10 mouse cellular contexts compared by ENCODE assay signal in genomic region chr1:38566101-38566678, GRCm38 (mm10).
DNase-seq lines count a peak whose midpoint lies in the region; ATAC-seq lines count a peak whose summit lies in the region.
"Had no signal": no experiment of that assay in that cellular context is flagged by ENCODE, and none has a peak within 500 bp of the region (broad histone marks: within the 10 kb centered on the region; RNA-seq: fewer than 3 reads in every experiment).

No protein-coding gene starts in this region.

- no peak overlapping the region for H3K4me2 ChIP-seq in neural tube, embryonic 11.5 days (ENCODE audit: low read depth)
- H3K4me2 ChIP-seq in hindbrain, embryonic 16.5 days (ENCODE audit: low read length): peak overlapping the region; percentile 20
- peak overlapping the region; percentile 31 for H3K4me2 ChIP-seq in neural tube, embryonic 14.5 days (ENCODE audit: low read depth, low read length)

- peak; percentile 27 for DNase-seq in embryo, embryonic 11 days
- no peak for DNase-seq in embryo, embryonic 9.5 days (ENCODE audit: extremely low spot score)
- no peak for DNase-seq in neural tube, embryonic 11.5 days (ENCODE audit: low spot score)
- DNase-seq in neural tube, embryonic 10.5 days (ENCODE audit: extremely low spot score, low spot score): no peak
- no peak for DNase-seq in gastrocnemius, adult 18-20 months (ENCODE audit: low spot score)
- no peak for DNase-seq in right cerebral cortex, postnatal 14 days
- DNase-seq: kidney, postnatal 36 days; liver, postnatal 0 days had no signal

- WGBS in neural tube, embryonic 11.5 days: 45% methylated on average over 9 of the region's 9 CpGs
- WGBS in hindbrain, embryonic 16.5 days: 21% methylated on average over 9 of the region's 9 CpGs
- 31% methylated on average over 9 of the region's 9 CpGs for WGBS in neural tube, embryonic 14.5 days

- H3K4me3 ChIP-seq in neural tube, embryonic 11.5 days (ENCODE audit: low read depth, low read length): no peak overlapping the region
- no peak overlapping the region for H3K4me3 ChIP-seq in hindbrain, embryonic 16.5 days (ENCODE audit: low read length)
- H3K4me3 ChIP-seq in neural tube, embryonic 14.5 days (ENCODE audit: low read depth, low read length): no peak overlapping the region

- peak overlapping the region; percentile 75 for H3K27ac ChIP-seq in neural tube, embryonic 11.5 days (ENCODE audit: low read depth, low read length)
- peak overlapping the region; percentile 72 for H3K27ac ChIP-seq in hindbrain, embryonic 16.5 days (ENCODE audit: low read depth, low read length)
- peak overlapping the region; percentile 78 for H3K27ac ChIP-seq in neural tube, embryonic 14.5 days (ENCODE audit: low read depth, low read length)

- H3K9ac ChIP-seq in neural tube, embryonic 11.5 days (ENCODE audit: low read length): no peak overlapping the region
- peak overlapping the region; percentile 54; the same call in 1 of the 2 replicates for H3K9ac ChIP-seq in hindbrain, embryonic 16.5 days (ENCODE audit: low read depth, low read length)
- H3K9ac ChIP-seq in neural tube, embryonic 14.5 days (replicated peaks; ENCODE audit: low read depth, low read length): no peak overlapping the region; the same call in 1 of the 2 replicates
- H3K9ac ChIP-seq: liver, postnatal 0 days had no signal

- no peaks in the 10 kb centered on the region for H3K27me3 ChIP-seq in neural tube, embryonic 11.5 days (ENCODE audit: control insufficient read depth, insufficient read depth, low read length)
- H3K27me3 ChIP-seq in hindbrain, embryonic 16.5 days (replicated peaks; ENCODE audit: control insufficient read depth, insufficient read depth, low read length): no peaks in the 10 kb centered on the region
- H3K27me3 ChIP-seq in neural tube, embryonic 14.5 days (ENCODE audit: control insufficient read depth, insufficient read depth, low read length): no peaks in the 10 kb centered on the region

- no peaks in the 10 kb centered on the region for H3K36me3 ChIP-seq in neural tube, embryonic 11.5 days (ENCODE audit: control insufficient read depth, insufficient read depth, low read length)
- no peaks in the 10 kb centered on the region for H3K36me3 ChIP-seq in hindbrain, embryonic 16.5 days (ENCODE audit: control insufficient read depth, insufficient read depth, low read length)
- no peaks in the 10 kb centered on the region for H3K36me3 ChIP-seq in neural tube, embryonic 14.5 days (ENCODE audit: control insufficient read depth, insufficient read depth, low read length)

- H3K4me1 ChIP-seq in neural tube, embryonic 11.5 days (ENCODE audit: control insufficient read depth, insufficient read depth, low read length): peaks cover 40% of the 10 kb centered on the region
- peaks cover 48% of the 10 kb centered on the region for H3K4me1 ChIP-seq in hindbrain, embryonic 16.5 days (ENCODE audit: control insufficient read depth, insufficient read depth, low read depth, low read length)
- H3K4me1 ChIP-seq in neural tube, embryonic 14.5 days (ENCODE audit: control insufficient read depth, insufficient read depth, low read length): peaks cover 42% of the 10 kb centered on the region

- no peak for ATAC-seq in neural tube, embryonic 11.5 days (ENCODE audit: insufficient read depth, low FRiP score, low TSS enrichment)
- ATAC-seq in hindbrain, embryonic 16.5 days: peak; percentile 49; the same call in 1 of the 2 replicates
- ATAC-seq in neural tube, embryonic 14.5 days (ENCODE audit: low read depth): peak; percentile 57; the same call in 1 of the 2 replicates
- ATAC-seq: liver, postnatal 0 days had no signal

- H3K9me3 ChIP-seq in neural tube, embryonic 11.5 days (ENCODE audit: control insufficient read depth, low read length): no peaks in the 10 kb centered on the region
- H3K9me3 ChIP-seq in hindbrain, embryonic 16.5 days (ENCODE audit: control insufficient read depth, low read length): no peaks in the 10 kb centered on the region
- H3K9me3 ChIP-seq in neural tube, embryonic 14.5 days (ENCODE audit: control insufficient read depth, low read length): no peaks in the 10 kb centered on the region
